Mouse (Mus musculus) cerebellum, adult 11-12 months (tissue): ENCODE measurements around the gene Ilkap.

Source experiments
- DNase-seq: peaks from one replicate; pipeline ENCODE4 v3.0.0; 2022

The Ilkap gene

DNA sequence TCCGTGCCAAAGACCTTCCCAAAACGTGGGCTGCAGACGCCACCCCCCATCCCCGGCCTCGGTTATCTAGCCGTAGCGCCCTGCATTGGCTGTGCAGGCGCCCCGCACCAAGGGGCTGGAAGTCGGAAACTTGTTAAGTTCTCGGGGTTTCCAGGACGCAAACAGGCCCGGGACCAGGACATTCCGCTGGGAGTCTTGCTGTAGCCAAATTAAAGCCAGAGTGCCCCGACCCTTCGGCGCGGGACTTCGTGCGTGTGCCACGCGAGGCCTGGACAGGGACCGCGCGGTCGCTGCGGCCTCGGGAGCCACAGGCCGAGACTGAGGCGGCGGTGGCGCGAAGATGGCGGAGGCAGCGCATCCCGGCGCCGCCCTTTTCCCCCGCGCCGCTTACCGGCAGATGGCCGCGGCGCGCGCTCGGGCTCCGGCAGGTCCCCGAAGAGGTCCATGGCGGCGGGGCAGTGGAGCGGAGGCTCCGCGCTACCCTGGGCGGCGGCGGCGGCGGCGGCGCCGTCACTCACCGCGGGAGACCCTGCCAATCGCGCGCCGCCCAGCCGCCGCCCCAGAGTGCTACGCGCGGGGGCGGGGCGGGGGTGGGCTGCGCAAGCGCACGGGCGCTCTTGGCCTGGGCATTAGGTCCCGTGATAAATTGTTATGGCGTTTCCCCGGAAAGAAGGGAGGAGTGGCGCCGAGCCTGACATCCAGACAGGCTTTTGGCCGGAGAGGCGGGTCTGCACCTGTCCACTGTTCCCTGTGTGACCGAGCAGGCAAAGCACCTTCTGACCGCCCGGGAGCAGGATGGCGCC lies at the start of gene Ilkap:
Ilkap (minus strand) TSS at position 556 of the 803 bp plus-strand sequence.
- DNase-seq: peak; percentile 91

DNA sequence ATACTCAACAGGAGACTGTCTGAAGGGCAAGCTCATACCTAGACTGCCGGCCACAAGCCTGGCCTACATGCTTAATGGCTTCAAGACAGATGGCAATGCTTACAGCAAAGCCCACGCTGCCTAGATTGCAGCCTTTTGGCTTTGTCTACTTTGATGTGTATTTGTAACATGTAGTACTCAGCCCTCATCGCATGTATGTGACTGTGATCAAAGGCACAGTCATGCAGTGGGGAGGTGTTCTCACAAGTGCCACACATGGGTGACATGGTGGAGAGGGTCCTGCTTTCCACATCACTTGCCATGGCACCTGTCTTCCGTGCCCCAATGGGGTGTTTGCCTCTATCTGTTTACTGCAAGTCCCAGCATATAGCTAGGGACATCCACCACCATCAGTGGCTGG lies 47.9 kb upstream of the Ilkap start:
- no peak for DNase-seq

GRCm38 (mm10) chr1:91446060-91446459 lies 47.4 kb upstream of the Ilkap start:
- no peak for DNase-seq

- no peak for DNase-seq
Observed at GRCm38 (mm10) chr1:91444841-91445830, 46.5 kb upstream of the Ilkap start.

- DNase-seq: no peak
Observed at GRCm38 (mm10) chr1:91442350-91442990, 43.9 kb upstream of the Ilkap start.

DNA sequence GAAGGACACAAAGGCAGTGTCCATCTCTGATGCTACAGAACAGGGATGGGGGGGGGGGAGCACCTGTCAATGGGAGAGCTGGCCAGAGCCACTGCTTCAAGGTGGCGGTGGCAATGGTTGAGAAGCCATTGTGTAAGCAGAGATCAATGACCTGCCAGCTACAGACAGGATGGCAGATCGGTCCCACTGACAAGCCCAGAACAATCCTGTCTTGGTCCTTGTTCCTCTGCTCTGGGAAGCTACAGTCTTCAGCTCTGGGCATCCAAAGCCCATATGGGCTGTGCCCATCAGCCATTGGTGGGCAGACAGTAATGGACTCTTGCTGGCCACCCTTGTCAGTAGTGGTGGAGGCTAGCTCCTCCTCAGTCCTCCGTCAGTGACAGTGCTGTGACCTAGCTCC lies 43.2 kb upstream of the Ilkap start:
- no peak for DNase-seq

DNA sequence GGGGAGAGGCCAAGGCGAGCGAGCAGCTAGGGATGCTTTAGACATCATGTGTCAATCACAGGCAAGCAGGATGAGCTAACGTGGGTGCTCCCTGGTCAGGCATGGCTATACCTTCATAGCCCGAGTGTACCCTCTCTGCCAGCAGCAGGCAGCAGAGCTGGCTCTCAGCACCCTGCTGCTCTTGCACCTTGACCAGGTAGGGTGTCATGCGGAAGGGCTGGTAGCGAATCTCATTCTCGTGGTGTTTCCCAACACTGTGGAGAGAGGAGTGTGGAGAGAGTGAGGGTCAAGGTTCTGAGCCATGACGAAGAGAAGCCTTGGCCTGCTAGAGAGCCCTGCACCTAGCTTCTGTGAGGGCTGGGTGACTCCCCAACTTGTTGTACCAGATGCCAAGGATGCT lies 41.2 kb upstream of the Ilkap start:
- DNase-seq: no peak

DNA sequence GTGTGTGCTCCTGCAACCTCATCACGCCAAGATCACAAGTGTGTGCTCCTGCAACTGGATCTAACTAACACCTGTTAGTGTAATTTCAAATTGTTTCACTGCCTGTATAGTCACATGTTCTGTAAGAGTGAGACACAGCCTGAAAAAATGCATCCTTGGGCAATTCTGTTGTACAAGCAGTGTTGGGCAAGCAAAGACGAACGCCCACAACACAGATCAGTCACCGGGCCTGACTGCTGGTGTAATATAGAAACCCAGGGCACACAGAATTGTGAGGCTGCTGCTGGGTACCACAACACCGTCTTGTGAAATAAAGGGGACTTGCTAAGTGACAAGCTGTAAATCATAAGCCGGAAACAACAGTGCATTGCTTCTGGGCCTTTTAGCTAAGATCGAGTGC lies 39.0 kb upstream of the Ilkap start:
- DNase-seq: no peak

GRCm38 (mm10) chr1:91437083-91437400 lies 38.4 kb upstream of the Ilkap start:
- no peak for DNase-seq

GRCm38 (mm10) chr1:91436380-91437082 lies 37.9 kb upstream of the Ilkap start:
- DNase-seq: peak; percentile 44

- DNase-seq: no peak
Observed at GRCm38 (mm10) chr1:91435606-91436130, 37.1 kb upstream of the Ilkap start.

GRCm38 (mm10) chr1:91434905-91435304 lies 36.3 kb upstream of the Ilkap start:
- no peak for DNase-seq

GRCm38 (mm10) chr1:91430761-91431160 lies 32.1 kb upstream of the Ilkap start:
- no peak for DNase-seq

DNA sequence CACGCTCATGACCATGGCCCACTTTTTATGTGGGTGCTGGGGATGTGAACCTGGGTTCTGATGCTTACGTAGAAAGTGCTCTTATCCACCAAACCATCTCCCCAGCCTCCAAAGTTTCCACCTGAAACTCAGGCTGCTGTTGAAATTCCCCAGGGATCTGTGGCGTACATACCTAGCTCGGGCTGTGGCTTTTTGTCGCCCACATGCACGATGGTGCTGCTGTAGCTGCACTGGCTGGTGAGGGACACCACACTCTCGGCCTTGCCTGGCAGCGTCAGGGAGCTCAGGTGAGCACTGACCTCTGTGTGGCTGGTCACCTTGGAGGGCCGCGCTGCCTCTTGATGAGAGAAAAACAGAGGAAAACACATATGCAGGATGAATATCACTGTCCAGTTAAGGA lies 30.6 kb upstream of the Ilkap start:
- DNase-seq: no peak

DNA sequence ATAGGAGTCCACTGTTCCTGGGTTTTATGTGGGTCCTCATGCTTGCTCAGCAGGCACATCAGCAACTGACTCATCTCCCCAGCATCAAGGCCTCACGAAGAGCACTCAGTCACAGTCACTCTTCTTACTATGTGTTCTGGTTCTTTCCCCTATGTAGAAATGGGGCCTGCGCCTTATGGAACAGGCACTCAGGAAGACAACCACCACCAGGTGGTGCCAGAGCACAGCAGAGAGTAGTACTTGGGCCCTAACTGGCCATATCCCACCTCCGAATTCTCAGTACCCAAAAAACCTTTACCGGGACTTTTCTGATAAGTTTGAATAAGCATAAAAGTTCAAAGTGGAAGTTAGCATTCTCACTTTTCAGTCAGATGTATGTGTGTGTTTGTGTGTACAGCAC lies 30.0 kb upstream of the Ilkap start:
- peak; percentile 58 for DNase-seq

DNA sequence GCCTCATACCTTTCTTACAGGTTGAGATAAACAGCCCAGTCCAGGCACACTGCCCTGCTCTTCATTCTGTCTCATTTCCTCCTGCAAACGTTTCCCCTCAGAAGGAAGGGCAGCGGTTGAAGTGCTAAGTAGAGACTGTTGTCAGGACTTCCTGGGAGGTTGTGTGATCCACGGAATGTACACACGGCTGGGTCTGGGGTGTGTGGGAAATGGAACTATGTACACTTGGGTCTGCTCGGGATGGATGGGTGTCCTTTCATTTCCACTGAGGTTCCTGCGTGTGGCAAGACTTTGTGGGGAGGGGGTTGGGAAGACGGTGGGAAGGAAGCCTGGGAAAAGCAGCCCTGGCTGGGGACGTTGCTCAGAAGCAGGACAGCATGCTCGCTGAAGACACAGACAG lies 27.8 kb upstream of the Ilkap start:
- no peak for DNase-seq

- DNase-seq: no peak
Observed at GRCm38 (mm10) chr1:91420601-91421065, 22.0 kb upstream of the Ilkap start.

- no peak for DNase-seq
Observed at GRCm38 (mm10) chr1:91419862-91420600, 21.4 kb upstream of the Ilkap start.

GRCm38 (mm10) chr1:91417991-91418390 lies 19.4 kb upstream of the Ilkap start:
- no peak for DNase-seq

DNA sequence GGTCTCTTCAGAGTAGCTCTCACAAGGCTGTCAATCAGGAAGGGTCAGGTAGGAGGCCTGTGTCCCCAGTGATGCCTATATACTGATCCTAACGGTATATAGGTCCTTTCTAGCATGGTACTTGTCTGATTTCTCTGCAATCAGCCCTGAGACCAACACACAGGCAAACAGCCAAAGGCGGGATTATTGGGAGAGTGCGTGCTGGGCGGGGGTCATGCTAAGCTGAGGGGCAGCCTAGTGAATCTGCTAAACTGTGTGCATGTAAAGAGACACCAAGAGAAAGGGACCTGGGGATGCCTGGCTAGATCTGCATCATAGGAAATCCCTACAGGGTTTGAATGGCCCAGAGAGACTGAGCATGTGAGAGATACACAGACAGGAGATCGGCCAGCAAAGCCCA lies 16.7 kb upstream of the Ilkap start:
- DNase-seq: no peak

DNA sequence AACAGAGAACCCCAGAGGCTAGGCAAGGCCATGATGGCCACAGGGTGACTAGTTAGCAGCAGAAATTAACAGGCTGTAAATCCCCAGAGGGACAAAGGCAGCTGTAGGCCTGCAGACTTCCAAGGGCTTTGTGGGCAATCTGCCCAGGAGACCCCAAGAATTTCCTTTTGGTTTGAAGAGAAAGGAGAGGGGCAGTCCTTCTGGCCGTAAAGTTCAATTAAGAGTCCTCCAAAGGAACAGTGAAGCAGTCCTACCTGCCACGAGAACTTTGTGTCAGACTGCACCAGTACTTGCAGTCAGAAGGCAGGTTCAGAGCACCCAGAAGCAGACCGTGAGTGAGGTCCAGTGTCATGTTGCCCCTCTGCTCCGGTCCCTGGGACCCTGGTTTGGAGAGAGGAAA lies 16.3 kb upstream of the Ilkap start:
- peak; percentile 59 for DNase-seq
